Mouse (Mus musculus) hindbrain, embryonic 11.5 days (tissue): ENCODE results near the gene 1810049J17Rik. TPM values are rescaled to one million over a fixed set of nuclear protein-coding genes. Genes with fewer than 3 reads are reported as not detected.
A peak's percentile ranks its signal among the peaks of the same experiment; 100 is the strongest.

Source experiments
- ATAC-seq: fragments of 200-750 bp; cut with Nextera tagmentation; 2 replicates; pipeline ENCODE4 v1.8.0; 2017; ENCODE audit warnings: mild to moderate bottlenecking, moderate TSS enrichment, moderate library complexity; ENCODE audit not compliant: low FRiP score
- DNase-seq: peaks from one replicate; pipeline ENCODE4 v3.0.0-alpha.2; 2015; ENCODE audit warnings: low spot score
- H3K27ac ChIP-seq: fragments of 300-500 bp; sonication (generic); 2 replicates; pipeline ENCODE4 v1.5.1; 2014; ENCODE audit warnings: mild to moderate bottlenecking, low read depth, low read length
- H3K27me3 ChIP-seq: fragments of 300-500 bp; sonication (generic); 2 replicates; pipeline ENCODE4 v1.6.1; 2014; ENCODE audit warnings: mild to moderate bottlenecking, low read length, moderate library complexity, mixed read lengths; ENCODE audit not compliant: control insufficient read depth, insufficient read depth
- H3K36me3 ChIP-seq: fragments of 300-500 bp; sonication (generic); 2 replicates; pipeline ENCODE4 v1.6.1; 2014; ENCODE audit warnings: mild to moderate bottlenecking, low read length, moderate library complexity, mixed read lengths; ENCODE audit not compliant: control insufficient read depth, insufficient read depth
- H3K4me1 ChIP-seq: fragments of 300-500 bp; sonication (generic); replicated peaks from 2 replicates; pipeline ENCODE4 v1.6.1; 2014; ENCODE audit warnings: low read length, mixed read lengths; ENCODE audit not compliant: control insufficient read depth, insufficient read depth
- H3K4me2 ChIP-seq: fragments of 300-500 bp; sonication (generic); replicated peaks from 2 replicates; pipeline ENCODE4 v1.6.1; 2014; ENCODE audit warnings: mild to moderate bottlenecking, low read depth, low read length
- H3K4me3 ChIP-seq: fragments of 300-500 bp; sonication (generic); 2 replicates; pipeline ENCODE4 v1.5.1; 2014; ENCODE audit warnings: low read depth, low read length
- H3K9ac ChIP-seq: fragments of 300-500 bp; sonication (generic); 2 replicates; pipeline ENCODE4 v1.6.1; 2014; ENCODE audit warnings: low read depth, low read length
- H3K9me3 ChIP-seq: fragments of 300-500 bp; sonication (generic); 2 replicates; pipeline ENCODE4 v1.6.1; 2016; ENCODE audit warnings: low read length; ENCODE audit not compliant: control insufficient read depth
- WGBS: fragments of 180-500 bp; shearing (Covaris S2); extraction: QIAGEN DNeasy Blood & Tissue Kit; methylation state at CpG from one replicate; pipeline ENCODE4 v1.1.7; 2014; 5-methylcytosine and 5-hydroxymethylcytosine counted together
- polyA plus RNA-seq: library from polyadenylated mRNA; unstranded; fragments of >200 nt; fragmentation: Nextera tagmentation; extraction: Ambion mirVana; gene quantifications from 2 replicates; pipeline ENCODE4 v1.2.1, GENCODE M21; 2014

1810049J17Rik gene
- polyA plus RNA-seq, 1 experiment from 2014 or later, result not detected

- 92% methylated on average over 4 of the region's 4 CpGs for WGBS
- Histone ChIP-seq H3K9ac (no peak overlapping the region), H3K27me3 (no peaks in the 10 kb centered on the region), H3K36me3 (no peaks in the 10 kb centered on the region), H3K4me2 (no peak overlapping the region), H3K27ac (no peak overlapping the region), H3K9me3 (no peaks in the 10 kb centered on the region), H3K4me1 (no peaks in the 10 kb centered on the region), H3K4me3 (no peak overlapping the region)
- ATAC-seq (no peak), DNase-seq (no peak)
These were observed 15.5 kb upstream of the 1810049J17Rik start for GRCm38 (mm10) chr15:12337030-12337778.

GRCm38 (mm10) chr15:12334381-12334780, 12.7 kb upstream of the 1810049J17Rik start:
- H3K4me1 ChIP-seq, result no peaks in the 10 kb centered on the region
- H3K9ac ChIP-seq, result no peak overlapping the region
- ATAC-seq (no peak), DNase-seq (no peak)
- H3K27ac ChIP-seq, result no peak overlapping the region
- no peaks in the 10 kb centered on the region for H3K9me3 ChIP-seq
- H3K4me3 ChIP-seq, result no peak overlapping the region
- 83% methylated on average over 4 of the region's 4 CpGs for WGBS
- no peaks in the 10 kb centered on the region for H3K27me3 ChIP-seq
- H3K4me2 ChIP-seq, result no peak overlapping the region
- no peaks in the 10 kb centered on the region for H3K36me3 ChIP-seq

- no peak for DNase-seq
- no peaks in the 10 kb centered on the region for H3K4me1 ChIP-seq
- H3K9ac ChIP-seq, result no peak overlapping the region
- no peak overlapping the region for H3K4me2 ChIP-seq
- no peaks in the 10 kb centered on the region for H3K27me3 ChIP-seq
- H3K4me3 ChIP-seq, result no peak overlapping the region
- H3K27ac ChIP-seq, result no peak overlapping the region
- H3K9me3 ChIP-seq, result no peaks in the 10 kb centered on the region
- ATAC-seq, result no peak
- WGBS, result 84% methylated on average over 1 of the region's 1 CpGs
- H3K36me3 ChIP-seq, result no peaks in the 10 kb centered on the region
These were observed 9.6 kb upstream of the 1810049J17Rik start for GRCm38 (mm10) chr15:12331300-12331699.

- no peak overlapping the region for H3K9ac ChIP-seq
- no peak overlapping the region for H3K4me2 ChIP-seq
- H3K4me1 ChIP-seq, result no peaks in the 10 kb centered on the region
- ATAC-seq, result no peak
- H3K9me3 ChIP-seq, result no peaks in the 10 kb centered on the region
- no peak overlapping the region for H3K4me3 ChIP-seq
- no peaks in the 10 kb centered on the region for H3K36me3 ChIP-seq
- DNase-seq, result no peak
- no peaks in the 10 kb centered on the region for H3K27me3 ChIP-seq
- H3K27ac ChIP-seq, result no peak overlapping the region
These were observed 9.2 kb upstream of the 1810049J17Rik start for GRCm38 (mm10) chr15:12330892-12331291.

- no peak for DNase-seq
- H3K4me1 ChIP-seq, result no peaks in the 10 kb centered on the region
- no peaks in the 10 kb centered on the region for H3K27me3 ChIP-seq
- H3K4me3 ChIP-seq, result no peak overlapping the region
- no peaks in the 10 kb centered on the region for H3K36me3 ChIP-seq
- WGBS, result 94% methylated on average over 3 of the region's 3 CpGs
- H3K9ac ChIP-seq, result no peak overlapping the region
- no peak overlapping the region for H3K4me2 ChIP-seq
- ATAC-seq, result no peak
- H3K9me3 ChIP-seq, result no peaks in the 10 kb centered on the region
- no peak overlapping the region for H3K27ac ChIP-seq
These were observed 8.7 kb upstream of the 1810049J17Rik start for GRCm38 (mm10) chr15:12330389-12330788.

- Histone ChIP-seq H3K4me1 (no peaks in the 10 kb centered on the region), H3K4me3 (no peak overlapping the region), H3K36me3 (no peaks in the 10 kb centered on the region), H3K27me3 (no peaks in the 10 kb centered on the region), H3K9me3 (no peaks in the 10 kb centered on the region), H3K27ac (no peak overlapping the region), H3K4me2 (no peak overlapping the region), H3K9ac (no peak overlapping the region)
- ATAC-seq, result no peak
- DNase-seq, result no peak
- 95% methylated on average over 1 of the region's 1 CpGs for WGBS
These were observed 2.6 kb upstream of the 1810049J17Rik start for GRCm38 (mm10) chr15:12324326-12324725.

- H3K9ac ChIP-seq, result peak overlapping the region; percentile 95; the same call in 1 of the 2 replicates
- DNase-seq (peak; percentile 10), ATAC-seq (no peak)
- H3K4me3 ChIP-seq, result peak overlapping the region; percentile 98
- no peaks in the 10 kb centered on the region for H3K4me1 ChIP-seq
- no peaks in the 10 kb centered on the region for H3K9me3 ChIP-seq
- H3K27me3 ChIP-seq, result no peaks in the 10 kb centered on the region
- no peaks in the 10 kb centered on the region for H3K36me3 ChIP-seq
- H3K27ac ChIP-seq, result no peak overlapping the region
- WGBS, result 25% methylated on average over 9 of the region's 9 CpGs
- peak overlapping the region; percentile 80 for H3K4me2 ChIP-seq
These were observed 1.1 kb upstream of the 1810049J17Rik start for GRCm38 (mm10) chr15:12322676-12323402.

GRCm38 (mm10) chr15:12321091-12321787, 460 bp downstream of the 1810049J17Rik start, which contains the start of gene Golph3:
Gene Golph3, plus strand, starts transcription at chr15:12321450.
- Histone ChIP-seq H3K9me3 (no peaks in the 10 kb centered on the region), H3K36me3 (no peaks in the 10 kb centered on the region), H3K4me2 (peak within 1 kb of the TSS; percentile 80), H3K4me3 (peak within 1 kb of the TSS; percentile 98), H3K27ac (peak within 1 kb of the TSS; percentile 92), H3K4me1 (no peaks in the 10 kb centered on the region), H3K9ac (peak within 1 kb of the TSS; percentile 95), H3K27me3 (no peaks in the 10 kb centered on the region)
- under 1% methylated on average over 69 of the region's 74 CpGs for WGBS
- ATAC-seq (peak; percentile 97), DNase-seq (peak; percentile 99)
